Mouse (Mus musculus) liver, adult (tissue): ENCODE results near the gene Bhlhe41.

Source experiments
- GATA4 ChIP-seq: IDR thresholded peaks from 2 replicates; pipeline ENCODE4 v1.6.1; 2014; ENCODE audit warnings: mild to moderate bottlenecking, low read length; ENCODE audit not compliant: insufficient replicate concordance

Gene Bhlhe41

DNA sequence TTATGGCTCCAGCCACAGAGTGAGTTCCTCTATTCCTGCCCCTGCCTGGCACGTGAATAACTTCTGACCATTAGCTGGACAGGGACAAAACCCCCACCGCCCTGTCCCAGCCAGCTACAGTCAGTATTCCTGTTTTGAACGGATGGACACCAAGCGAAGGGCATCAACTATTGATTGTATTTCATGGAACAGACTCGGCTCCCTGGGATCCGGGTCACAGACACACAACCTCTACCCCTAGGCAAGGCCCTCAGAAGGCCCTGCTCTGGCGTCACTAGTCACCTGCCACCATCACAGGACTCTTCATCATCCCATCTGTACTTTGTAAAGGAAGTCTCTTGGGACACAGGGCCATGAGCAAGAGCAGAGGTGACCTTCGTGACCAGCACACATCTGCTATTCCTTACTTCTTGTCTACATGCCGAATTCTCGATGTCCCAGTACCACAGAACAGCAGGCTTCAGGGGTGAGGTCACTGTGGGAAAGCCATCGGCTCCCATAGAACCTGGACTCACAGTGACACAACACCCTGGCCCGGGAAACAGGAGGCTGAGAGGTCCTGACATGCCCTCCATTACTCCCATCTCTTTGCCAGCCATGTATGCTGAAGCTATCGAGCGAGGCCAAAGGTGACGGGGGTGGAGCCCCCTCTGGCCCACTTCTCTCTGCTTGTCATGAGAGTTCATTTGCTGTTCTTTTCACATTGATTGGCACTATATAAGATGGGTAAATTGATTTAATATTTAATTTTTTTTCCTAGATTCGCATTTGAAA, 36.1 kb downstream of the Bhlhe41 start:
- no peak for TF ChIP-seq GATA4

- TF ChIP-seq GATA4 = no peak
Observed at GRCm38 (mm10) chr6:145826305-145826704, 39.1 kb downstream of the Bhlhe41 start.

- TF ChIP-seq GATA4 = no peak
Observed at GRCm38 (mm10) chr6:145823588-145824234, 41.6 kb downstream of the Bhlhe41 start.

DNA sequence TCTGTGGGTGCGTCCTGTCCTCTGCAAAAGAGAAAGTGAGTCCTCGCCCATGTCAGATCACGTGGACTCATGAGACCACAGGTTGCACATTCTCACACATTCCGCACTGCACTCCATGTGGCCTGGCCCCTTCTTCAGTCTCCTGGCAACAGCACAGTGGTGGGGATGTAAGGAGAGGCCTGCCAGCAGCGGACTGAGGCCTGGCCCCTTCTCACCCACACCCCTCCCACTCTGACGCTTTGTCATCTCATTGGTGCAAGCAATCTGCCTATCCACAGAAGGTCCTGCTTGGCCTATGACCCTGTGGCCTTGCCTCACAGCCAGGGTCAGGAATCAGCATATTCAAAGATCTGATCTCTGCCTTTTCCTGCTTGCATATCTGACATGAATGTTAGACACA, 42.3 kb downstream of the Bhlhe41 start:
- TF ChIP-seq GATA4 = no peak

GRCm38 (mm10) chr6:145822218-145822617, 43.1 kb downstream of the Bhlhe41 start:
- no peak for TF ChIP-seq GATA4

GRCm38 (mm10) chr6:145819151-145819550, 46.2 kb downstream of the Bhlhe41 start:
- no peak for TF ChIP-seq GATA4

GRCm38 (mm10) chr6:145815200-145815599, 50.2 kb downstream of the Bhlhe41 start:
- no peak for TF ChIP-seq GATA4

GRCm38 (mm10) chr6:145811174-145811573, 54.2 kb downstream of the Bhlhe41 start:
- TF ChIP-seq GATA4 = peak; percentile 76

DNA sequence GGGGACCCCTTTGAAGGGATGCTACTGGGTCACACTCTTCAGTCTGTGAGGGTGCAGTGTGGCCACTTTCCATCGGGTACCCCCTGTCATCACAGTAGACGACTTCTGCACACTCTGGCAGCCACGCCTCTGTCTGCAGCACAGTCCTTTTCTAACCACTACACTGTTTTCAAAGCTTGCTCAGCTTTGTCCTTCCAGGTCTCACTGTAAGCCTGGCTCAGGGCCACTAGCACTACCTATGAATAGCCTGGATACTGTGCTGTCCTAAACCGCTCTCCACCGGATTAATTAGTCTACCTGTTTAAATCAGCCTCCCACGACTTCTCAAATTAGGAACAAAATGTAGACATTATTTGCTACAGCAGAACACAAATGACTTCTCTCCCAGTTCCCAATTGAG, 55.3 kb downstream of the Bhlhe41 start:
- no peak for TF ChIP-seq GATA4

DNA sequence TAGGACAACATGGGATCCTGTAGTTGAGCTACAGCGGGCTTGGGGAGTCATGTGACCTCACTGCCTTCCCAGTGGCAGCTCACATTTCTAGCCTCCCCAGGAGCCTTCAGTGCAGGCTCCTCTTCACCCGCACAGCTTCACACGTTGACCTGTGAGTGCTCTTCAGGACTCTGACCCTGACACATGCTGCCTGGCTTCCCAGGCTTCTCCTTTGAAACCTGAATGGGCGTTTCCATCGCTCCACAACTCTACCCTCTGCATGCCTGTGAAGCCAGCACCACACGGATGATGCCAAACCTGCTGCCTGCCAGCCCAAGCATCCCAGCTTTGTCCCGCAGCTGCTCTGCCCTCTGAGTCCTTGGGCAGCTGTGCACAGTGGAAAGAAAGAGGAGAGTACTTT, 55.8 kb downstream of the Bhlhe41 start:
- TF ChIP-seq GATA4 = no peak
